Comparison of ENCODE assay signal across 8 mouse cellular contexts in the genomic region with DNA sequence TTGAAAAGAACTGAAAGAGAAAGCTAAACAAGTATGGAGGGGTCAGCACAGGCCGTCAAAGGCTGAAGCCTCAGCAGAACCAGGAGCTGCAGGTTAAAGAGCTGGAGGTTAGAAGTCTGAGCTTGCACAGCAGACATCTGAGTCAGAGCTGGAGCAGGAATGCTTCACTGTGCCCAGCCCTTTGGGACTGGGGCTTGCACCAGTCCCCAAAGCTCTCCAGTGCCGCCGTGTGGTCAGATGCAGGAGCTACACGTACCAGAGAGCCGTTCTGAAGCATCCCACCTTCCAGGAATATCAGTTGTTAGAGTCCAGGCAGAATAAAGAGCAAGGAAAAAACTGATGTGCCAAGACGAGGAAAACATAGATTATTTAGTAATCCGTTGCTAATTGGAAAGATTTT. TPM values are rescaled to one million over a fixed set of nuclear protein-coding genes. Genes with fewer than 3 reads are reported as not detected.
A peak's percentile ranks its signal among the peaks of the same experiment; 100 is the strongest.
DNase-seq lines count a peak whose midpoint lies in the region; ATAC-seq lines count a peak whose summit lies in the region.

No protein-coding gene starts in this region.

- no peak overlapping the region for H3K9ac ChIP-seq in embryonic facial prominence, embryonic 13.5 days
- no peak overlapping the region for H3K9ac ChIP-seq in heart, embryonic 13.5 days
- H3K9ac ChIP-seq in liver, embryonic 15.5 days = no peak overlapping the region
- H3K9ac ChIP-seq in neural tube, embryonic 12.5 days = no peak overlapping the region

- H3K4me3 ChIP-seq in embryonic facial prominence, embryonic 13.5 days = no peak overlapping the region
- no peak overlapping the region for H3K4me3 ChIP-seq in heart, embryonic 13.5 days
- H3K4me3 ChIP-seq in liver, embryonic 15.5 days (replicated peaks) = no peak overlapping the region
- H3K4me3 ChIP-seq in neural tube, embryonic 12.5 days = no peak overlapping the region

- H3K4me2 ChIP-seq in embryonic facial prominence, embryonic 13.5 days = no peak overlapping the region
- H3K4me2 ChIP-seq in heart, embryonic 13.5 days = 0 out of 2 replicates have a peak overlapping the region, but pooled peaks have one; percentile 4
- no peak overlapping the region for H3K4me2 ChIP-seq in liver, embryonic 15.5 days
- no peak overlapping the region for H3K4me2 ChIP-seq in neural tube, embryonic 12.5 days (replicated peaks)

- H3K27ac ChIP-seq in embryonic facial prominence, embryonic 13.5 days = no peak overlapping the region
- no peak overlapping the region for H3K27ac ChIP-seq in heart, embryonic 13.5 days (replicated peaks)
- no peak overlapping the region for H3K27ac ChIP-seq in liver, embryonic 15.5 days (replicated peaks)
- H3K27ac ChIP-seq in neural tube, embryonic 12.5 days = no peak overlapping the region

- no peaks in the 10 kb centered on the region for H3K27me3 ChIP-seq in embryonic facial prominence, embryonic 13.5 days
- no peaks in the 10 kb centered on the region for H3K27me3 ChIP-seq in heart, embryonic 13.5 days (replicated peaks)
- no peaks in the 10 kb centered on the region for H3K27me3 ChIP-seq in liver, embryonic 15.5 days
- no peaks in the 10 kb centered on the region for H3K27me3 ChIP-seq in neural tube, embryonic 12.5 days (replicated peaks)

- WGBS in embryonic facial prominence, embryonic 13.5 days = 3% methylated on average over 7 of the region's 7 CpGs
- WGBS in heart, embryonic 13.5 days = under 1% methylated on average over 7 of the region's 7 CpGs
- 3% methylated on average over 7 of the region's 7 CpGs for WGBS in liver, embryonic 15.5 days (ENCODE audit: insufficient replicate concordance)
- WGBS in neural tube, embryonic 12.5 days = 2% methylated on average over 7 of the region's 7 CpGs

- DNase-seq in ES-CJ7 (ENCODE audit: low read depth, low spot score) = peak; percentile 89
- DNase-seq in adrenal gland, postnatal 36 days = peak; percentile 82
- peak; percentile 83 for DNase-seq in kidney, postnatal 10 days
- DNase-seq in thymus, postnatal 4 days = peak; percentile 79

- no peaks in the 10 kb centered on the region for H3K4me1 ChIP-seq in embryonic facial prominence, embryonic 13.5 days
- H3K4me1 ChIP-seq in heart, embryonic 13.5 days = 0 out of 2 replicates have a peak, but pooled peaks cover 5% of the 10 kb centered on the region
- H3K4me1 ChIP-seq in liver, embryonic 15.5 days (replicated peaks) = no peaks in the 10 kb centered on the region
- no peaks in the 10 kb centered on the region for H3K4me1 ChIP-seq in neural tube, embryonic 12.5 days

- no peaks in the 10 kb centered on the region for H3K36me3 ChIP-seq in embryonic facial prominence, embryonic 13.5 days
- no peaks in the 10 kb centered on the region for H3K36me3 ChIP-seq in heart, embryonic 13.5 days
- no peaks in the 10 kb centered on the region for H3K36me3 ChIP-seq in liver, embryonic 15.5 days (replicated peaks)
- H3K36me3 ChIP-seq in neural tube, embryonic 12.5 days = no peaks in the 10 kb centered on the region

- 0 out of 2 replicates have a peak, but pooled peaks have one; percentile 64 for ATAC-seq in embryonic facial prominence, embryonic 13.5 days (ENCODE audit: insufficient number of reproducible peaks, insufficient read depth, low FRiP score, low TSS enrichment, low read depth)
- ATAC-seq in heart, embryonic 13.5 days (ENCODE audit: extremely low read depth, insufficient number of reproducible peaks, low FRiP score, low TSS enrichment) = no peak
- 0 out of 2 replicates have a peak, but pooled peaks have one; percentile 34 for ATAC-seq in liver, embryonic 15.5 days (ENCODE audit: insufficient read depth)
- 0 out of 2 replicates have a peak, but pooled peaks have one; percentile 58 for ATAC-seq in neural tube, embryonic 12.5 days (ENCODE audit: low FRiP score, low read depth)

- H3K9me3 ChIP-seq in embryonic facial prominence, embryonic 13.5 days = no peaks in the 10 kb centered on the region
- H3K9me3 ChIP-seq in heart, embryonic 13.5 days = no peaks in the 10 kb centered on the region
- H3K9me3 ChIP-seq in liver, embryonic 15.5 days (replicated peaks) = no peaks in the 10 kb centered on the region
- no peaks in the 10 kb centered on the region for H3K9me3 ChIP-seq in neural tube, embryonic 12.5 days

RNA-seq across cellular contexts. Expression of a gene that starts 23.2 kb away (rescaled TPM):
- total RNA-seq in adrenal gland, postnatal 36 days (2021) = under 1 TPM; 0.20 to 0.36 TPM
- 0.36 and 0.58 TPM in 2 replicates for polyA plus RNA-seq in embryonic facial prominence, embryonic 13.5 days (2015; fragmentation: Nextera tagmentation; extraction: Ambion mirVana)
- polyA plus RNA-seq in heart, embryonic 13.5 days (2015; fragmentation: Nextera tagmentation; extraction: Ambion mirVana) = 0.31 and 0.33 TPM in 2 replicates
- 0.13 and 0.28 TPM in 2 replicates for polyA plus RNA-seq in liver, embryonic 15.5 days (2015; fragmentation: Nextera tagmentation; extraction: Ambion mirVana)
- 0.27 and 0.28 TPM in 2 replicates for polyA plus RNA-seq in neural tube, embryonic 12.5 days (2016; fragmentation: Nextera tagmentation; extraction: Ambion mirVana)
